Mouse (Mus musculus): ENCODE data around the gene Sry.

Sry gene

GRCm38 (mm10) chrY:2663558-2663957 is at the start of gene Sry:
Gene Sry, minus strand, starts transcription at chrY:2663658.
- no peak for DNase-seq
